Mouse (Mus musculus): ENCODE results near the gene Anapc2. TPM values are rescaled to one million over a fixed set of nuclear protein-coding genes. Genes with fewer than 3 reads are reported as not detected.

Gene Anapc2
- polyA plus RNA-seq, 1 experiment from 2014 or later: 22.8 TPM

GRCm38 (mm10) chr2:25231038-25231437 lies 41.2 kb upstream of the Anapc2 start:
- no peak for DNase-seq
- Histone ChIP-seq H3K9me3 (ENCODE audit: low read length) (no peaks in the 10 kb centered on the region), H3K4me2 (ENCODE audit: low read depth, low read length) (no peak overlapping the region), H3K4me3 (ENCODE audit: low read depth, low read length) (no peak overlapping the region), H3K9ac (replicated peaks) (no peak overlapping the region), H3K27me3 (ENCODE audit: insufficient read depth, low read length) (no peaks in the 10 kb centered on the region), H3K4me1 (ENCODE audit: insufficient read depth) (peaks cover 6% of the 10 kb centered on the region), H3K36me3 (replicated peaks; ENCODE audit: insufficient read depth, low read length) (no peaks in the 10 kb centered on the region), H3K27ac (ENCODE audit: low read depth) (no peak overlapping the region)
- ATAC-seq: no peak
- no peak for TF ChIP-seq CTCF (IDR thresholded peaks at IDR 0.05; ENCODE audit: low read depth)
- 59% methylated on average over 12 of the region's 12 CpGs for WGBS (ENCODE audit: insufficient replicate concordance)

DNA sequence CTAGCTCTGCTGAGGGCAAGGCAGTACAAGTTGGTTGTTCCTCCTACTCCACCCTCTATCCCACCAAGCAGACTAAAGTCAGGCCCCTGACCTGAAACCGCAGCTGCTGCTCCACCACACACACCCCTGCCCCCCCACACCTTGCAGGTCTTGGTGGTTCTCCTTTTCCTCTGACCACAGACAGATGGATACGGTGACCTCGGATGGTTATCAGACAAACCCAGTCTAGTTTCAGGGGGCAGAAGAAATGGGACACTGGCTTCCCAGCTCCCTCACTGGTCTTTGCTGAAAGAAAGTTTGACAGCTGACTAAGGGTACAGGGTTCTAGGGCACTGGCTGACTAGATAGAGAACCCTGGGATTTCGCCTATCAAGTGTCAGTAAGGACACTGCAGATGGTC lies 38.9 kb upstream of the Anapc2 start:
- H3K4me1 ChIP-seq (ENCODE audit: insufficient read depth): peaks cover 4% of the 10 kb centered on the region
- TF ChIP-seq CTCF (IDR thresholded peaks at IDR 0.05; ENCODE audit: low read depth) (no peak), EP300 (IDR thresholded peaks at IDR 0.05; ENCODE audit: low read depth) (no peak)
- no peaks in the 10 kb centered on the region for H3K9me3 ChIP-seq (ENCODE audit: low read length)
- no peak overlapping the region for H3K9ac ChIP-seq (replicated peaks)
- DNase-seq (peak; percentile 33), ATAC-seq (no peak)
- H3K27me3 ChIP-seq (ENCODE audit: insufficient read depth, low read length): no peaks in the 10 kb centered on the region
- H3K36me3 ChIP-seq (replicated peaks; ENCODE audit: insufficient read depth, low read length): no peaks in the 10 kb centered on the region
- WGBS (ENCODE audit: insufficient replicate concordance): 34% methylated on average over 4 of the region's 4 CpGs
- no peak overlapping the region for H3K4me3 ChIP-seq (ENCODE audit: low read depth, low read length)
- no peak overlapping the region for H3K27ac ChIP-seq (ENCODE audit: low read depth)
- H3K4me2 ChIP-seq (ENCODE audit: low read depth, low read length): no peak overlapping the region

DNA sequence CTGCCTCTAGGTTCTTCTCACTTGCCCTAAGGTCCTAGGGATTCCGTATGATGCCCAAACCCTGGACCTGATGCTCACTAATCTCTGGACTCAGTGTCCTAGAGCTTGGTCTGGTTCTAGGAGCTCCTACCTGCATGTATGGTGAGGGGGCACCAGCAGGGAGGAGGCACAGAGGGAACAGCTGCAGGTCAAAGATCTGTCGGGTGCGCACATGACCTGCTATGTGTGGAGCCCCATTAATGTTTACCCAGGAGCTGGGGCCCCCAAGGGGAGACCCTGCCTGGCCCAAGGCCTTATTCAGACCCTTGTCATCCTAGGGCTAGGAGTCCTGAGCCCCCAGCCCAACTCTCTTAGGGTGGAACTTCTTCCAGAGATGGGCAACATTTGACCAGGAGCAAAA lies 38.2 kb upstream of the Anapc2 start, which contains the start of gene Slc34a3:
Slc34a3 (minus strand) TSS at position 315 of the 400 bp plus-strand sequence.
- no peak within 1 kb of the TSS for H3K9ac ChIP-seq (replicated peaks)
- H3K27ac ChIP-seq (ENCODE audit: low read depth): no peak within 1 kb of the TSS

DNA sequence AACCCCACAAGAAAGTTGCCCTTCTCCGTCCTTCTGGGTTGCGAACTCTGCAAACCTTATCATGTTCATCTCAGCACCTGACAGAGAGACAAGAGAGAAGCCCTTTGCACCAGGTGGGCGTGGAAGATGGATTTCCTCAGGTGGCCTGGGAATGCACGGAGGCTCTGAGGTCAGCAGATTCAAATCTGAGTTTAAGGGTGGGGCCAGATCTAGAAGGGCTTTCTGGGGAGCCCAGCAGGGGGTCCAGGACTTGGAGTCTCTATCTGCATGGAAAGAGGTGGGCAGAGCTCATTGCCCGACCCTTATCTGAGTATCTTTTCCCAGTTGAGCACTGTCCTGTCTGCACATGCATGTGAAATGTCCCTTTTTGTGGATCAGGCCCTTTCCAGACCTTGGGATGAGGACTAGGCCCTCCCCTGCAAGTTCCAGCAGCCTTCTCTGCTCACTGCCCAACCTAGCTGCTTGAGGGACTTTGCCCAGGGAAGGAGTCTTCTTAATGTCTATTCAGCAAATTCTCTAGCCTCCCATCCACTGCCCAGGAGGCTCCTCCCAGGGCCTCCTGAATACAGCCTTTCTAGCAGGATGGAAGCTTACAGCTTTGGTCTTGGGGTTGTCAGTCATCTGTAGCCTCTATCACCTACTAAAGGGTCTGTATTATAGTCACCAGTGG lies 37.6 kb upstream of the Anapc2 start:
- H3K4me1 ChIP-seq (ENCODE audit: insufficient read depth): no peaks in the 10 kb centered on the region; the same call in 1 of the 2 replicates
- H3K9ac ChIP-seq (replicated peaks): no peak overlapping the region
- H3K27me3 ChIP-seq (ENCODE audit: insufficient read depth, low read length): no peaks in the 10 kb centered on the region
- no peak overlapping the region for H3K4me3 ChIP-seq (ENCODE audit: low read depth, low read length)
- no peaks in the 10 kb centered on the region for H3K9me3 ChIP-seq (ENCODE audit: low read length)
- WGBS (ENCODE audit: insufficient replicate concordance): 64% methylated on average over 5 of the region's 5 CpGs
- no peak for ATAC-seq
- no peak overlapping the region for H3K4me2 ChIP-seq (ENCODE audit: low read depth, low read length)
- H3K36me3 ChIP-seq (replicated peaks; ENCODE audit: insufficient read depth, low read length): no peaks in the 10 kb centered on the region
- no peak for DNase-seq
- H3K27ac ChIP-seq (ENCODE audit: low read depth): no peak overlapping the region
- no peak for TF ChIP-seq CTCF (IDR thresholded peaks at IDR 0.05; ENCODE audit: low read depth)

More for the DNA sequence above, 38.2 kb upstream of the Anapc2 start, which contains the start of gene Slc34a3:
- Histone ChIP-seq H3K4me3 (ENCODE audit: low read depth, low read length) (no peak within 1 kb of the TSS), H3K4me1 (ENCODE audit: insufficient read depth) (peaks cover under 1% of the 10 kb centered on the region; the same call in 1 of the 2 replicates), H3K27me3 (ENCODE audit: insufficient read depth, low read length) (no peaks in the 10 kb centered on the region), H3K9me3 (ENCODE audit: low read length) (no peaks in the 10 kb centered on the region), H3K36me3 (replicated peaks; ENCODE audit: insufficient read depth, low read length) (no peaks in the 10 kb centered on the region), H3K4me2 (ENCODE audit: low read depth, low read length) (no peak within 1 kb of the TSS)
- no peak for TF ChIP-seq CTCF (IDR thresholded peaks at IDR 0.05; ENCODE audit: low read depth)
- no peak for TF ChIP-seq EP300 (IDR thresholded peaks at IDR 0.05; ENCODE audit: low read depth)
- ATAC-seq (no peak), DNase-seq (no peak)
- WGBS (ENCODE audit: insufficient replicate concordance): 60% methylated on average over 3 of the region's 3 CpGs

DNA sequence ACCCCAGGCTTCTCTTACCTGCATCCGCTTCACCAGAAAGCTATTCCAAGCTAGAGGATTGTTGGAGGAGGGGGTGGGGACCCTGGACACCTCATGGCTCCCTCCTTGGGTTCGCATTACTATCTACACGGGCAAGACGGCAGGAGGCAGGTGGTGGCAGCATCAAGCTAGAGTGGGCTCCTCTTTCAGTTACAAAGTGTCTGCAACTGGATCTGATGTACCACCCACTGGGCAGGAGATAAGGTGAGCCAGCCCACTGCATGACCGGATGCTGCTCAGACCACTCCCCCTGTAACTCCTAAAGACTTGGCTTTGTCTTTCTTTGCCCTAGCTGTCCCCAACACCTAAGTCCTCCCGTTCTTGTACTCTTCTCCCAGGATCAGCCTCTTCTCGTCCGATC lies 35.7 kb upstream of the Anapc2 start, which contains the start of gene Rnf224:
Rnf224 (minus strand) TSS at position 174 of the 400 bp plus-strand sequence.
- Histone ChIP-seq H3K4me1 (ENCODE audit: insufficient read depth) (peaks cover 14% of the 10 kb centered on the region), H3K9me3 (ENCODE audit: low read length) (no peaks in the 10 kb centered on the region), H3K4me3 (ENCODE audit: low read depth, low read length) (no peak within 1 kb of the TSS), H3K36me3 (replicated peaks; ENCODE audit: insufficient read depth, low read length) (no peaks in the 10 kb centered on the region), H3K27ac (ENCODE audit: low read depth) (no peak within 1 kb of the TSS), H3K9ac (replicated peaks) (no peak within 1 kb of the TSS), H3K4me2 (ENCODE audit: low read depth, low read length) (no peak within 1 kb of the TSS), H3K27me3 (ENCODE audit: insufficient read depth, low read length) (peaks cover 8% of the 10 kb centered on the region)
- no peak for TF ChIP-seq CTCF (IDR thresholded peaks at IDR 0.05; ENCODE audit: low read depth)
- no peak for TF ChIP-seq EP300 (IDR thresholded peaks at IDR 0.05; ENCODE audit: low read depth)
- 39% methylated on average over 8 of the region's 8 CpGs for WGBS (ENCODE audit: insufficient replicate concordance)
- no peak for ATAC-seq
- no peak for DNase-seq

DNA sequence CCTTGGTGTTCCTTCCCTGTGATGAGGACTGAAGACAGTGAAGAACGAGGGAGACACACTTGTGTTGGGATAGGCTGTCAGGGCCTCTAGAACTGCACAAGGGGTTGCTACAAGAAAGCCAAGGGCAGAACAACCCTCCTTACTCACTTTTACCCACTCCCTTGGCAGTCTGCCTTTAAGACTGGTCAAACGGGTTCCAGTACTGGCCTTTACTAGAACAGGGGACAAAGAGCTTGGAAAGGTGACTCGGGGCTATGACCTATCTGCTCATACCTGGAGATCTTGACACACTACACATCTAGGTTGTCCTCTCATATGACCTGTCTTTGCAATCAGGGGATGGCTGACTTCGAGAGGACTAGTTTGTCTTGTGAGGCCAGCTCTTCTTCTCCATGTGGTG lies 34.8 kb upstream of the Anapc2 start:
- Histone ChIP-seq H3K36me3 (replicated peaks; ENCODE audit: insufficient read depth, low read length) (no peaks in the 10 kb centered on the region), H3K9me3 (ENCODE audit: low read length) (no peaks in the 10 kb centered on the region), H3K4me2 (ENCODE audit: low read depth, low read length) (no peak overlapping the region), H3K27ac (ENCODE audit: low read depth) (no peak overlapping the region), H3K9ac (replicated peaks) (no peak overlapping the region), H3K27me3 (ENCODE audit: insufficient read depth, low read length) (peaks cover 16% of the 10 kb centered on the region), H3K4me1 (ENCODE audit: insufficient read depth) (peaks cover 22% of the 10 kb centered on the region), H3K4me3 (ENCODE audit: low read depth, low read length) (no peak overlapping the region)
- ATAC-seq (no peak), DNase-seq (no peak)
- WGBS (ENCODE audit: insufficient replicate concordance): 64% methylated on average over 4 of the region's 4 CpGs
- TF ChIP-seq EP300 (IDR thresholded peaks at IDR 0.05; ENCODE audit: low read depth): no peak
- no peak for TF ChIP-seq CTCF (IDR thresholded peaks at IDR 0.05; ENCODE audit: low read depth)

Measured in liver, postnatal 0 days (tissue).